Mouse (Mus musculus) hindbrain, embryonic 14.5 days (tissue): ENCODE results near the gene Lmod1. TPM values are rescaled to one million over a fixed set of nuclear protein-coding genes. Genes with fewer than 3 reads are reported as not detected.

ENCODE experiments used
- ATAC-seq: fragments of 200-750 bp; cut with Nextera tagmentation; 2 replicates; pipeline ENCODE4 v1.8.0; 2017; ENCODE audit warnings: moderate number of reproducible peaks, mild to moderate bottlenecking, moderate TSS enrichment, moderate library complexity; ENCODE audit not compliant: low FRiP score
- DNase-seq: peaks from one replicate; pipeline ENCODE4 v3.0.0-alpha.2; 2015; ENCODE audit warnings: low spot score
- H3K27ac ChIP-seq: fragments of 300-500 bp; sonication (generic); 2 replicates; pipeline ENCODE4 v1.5.1; 2014; ENCODE audit warnings: mild to moderate bottlenecking, moderate library complexity
- H3K27me3 ChIP-seq: fragments of 300-500 bp; sonication (generic); 2 replicates; pipeline ENCODE4 v1.6.1; 2014; ENCODE audit warnings: mild to moderate bottlenecking, low read length, mixed read lengths; ENCODE audit not compliant: control insufficient read depth, insufficient read depth
- H3K36me3 ChIP-seq: fragments of 300-500 bp; sonication (generic); replicated peaks from 2 replicates; pipeline ENCODE4 v1.6.1; 2014; ENCODE audit not compliant: control insufficient read depth, insufficient read depth
- H3K4me1 ChIP-seq: fragments of 300-500 bp; sonication (generic); replicated peaks from 2 replicates; pipeline ENCODE4 v1.6.1; 2014; ENCODE audit warnings: antibody characterized with exemption, low read length, mixed read lengths; ENCODE audit not compliant: control insufficient read depth, insufficient read depth
- H3K4me2 ChIP-seq: fragments of 300-500 bp; sonication (generic); replicated peaks from 2 replicates; pipeline ENCODE4 v1.6.1; 2014; ENCODE audit warnings: mild to moderate bottlenecking, moderate library complexity
- H3K4me3 ChIP-seq: fragments of 300-500 bp; sonication (generic); replicated peaks from 2 replicates; pipeline ENCODE4 v1.5.1; 2014; ENCODE audit warnings: mild to moderate bottlenecking, low read length
- H3K9ac ChIP-seq: fragments of 300-500 bp; sonication (generic); 2 replicates; pipeline ENCODE4 v1.6.1; 2014
- H3K9me3 ChIP-seq: fragments of 300-500 bp; sonication (generic); 2 replicates; pipeline ENCODE4 v1.6.1; 2016; ENCODE audit warnings: low read length; ENCODE audit not compliant: control insufficient read depth
- WGBS: fragments of 180-500 bp; shearing (Covaris S2); extraction: QIAGEN DNeasy Blood & Tissue Kit; methylation state at CpG from one replicate; pipeline ENCODE4 v1.1.7; 2014; 5-methylcytosine and 5-hydroxymethylcytosine counted together
- polyA plus RNA-seq: library from polyadenylated mRNA; unstranded; fragments of >200 nt; fragmentation: Nextera tagmentation; extraction: Ambion mirVana; gene quantifications from 2 replicates; pipeline ENCODE4 v1.2.1, GENCODE M21; 2014

The Lmod1 gene
- polyA plus RNA-seq, 1 experiment from 2014 or later = 0.43 TPM

DNA sequence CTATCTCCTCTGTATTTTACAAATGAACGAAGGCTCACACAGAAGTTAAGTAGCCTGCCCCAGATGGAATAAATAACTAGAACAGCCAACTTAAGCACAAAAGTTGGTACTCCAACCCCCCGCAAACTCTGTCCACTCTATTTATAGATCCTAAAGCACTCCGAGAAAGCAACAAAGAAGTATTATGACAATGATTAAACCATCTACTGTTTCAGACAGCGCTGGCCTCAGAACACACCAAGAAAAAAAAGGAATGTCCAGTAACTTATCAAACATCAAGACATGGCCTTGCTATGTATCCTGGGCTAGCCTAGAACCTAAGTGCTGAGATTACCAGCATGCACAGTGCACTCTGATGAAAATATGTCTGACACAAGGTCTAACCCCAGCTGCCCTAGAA lies 12.4 kb upstream of the Lmod1 start:
- H3K4me2 ChIP-seq = peak overlapping the region; percentile 87
- H3K36me3 ChIP-seq = peaks cover 25% of the 10 kb centered on the region
- H3K9me3 ChIP-seq = no peaks in the 10 kb centered on the region
- H3K4me1 ChIP-seq = peaks cover 14% of the 10 kb centered on the region
- no peak for ATAC-seq
- H3K4me3 ChIP-seq = peak overlapping the region; percentile 90
- H3K27ac ChIP-seq = no peak overlapping the region
- H3K9ac ChIP-seq = no peak overlapping the region
- DNase-seq = no peak
- WGBS = 92% methylated on average over 4 of the region's 4 CpGs
- no peaks in the 10 kb centered on the region for H3K27me3 ChIP-seq

DNA sequence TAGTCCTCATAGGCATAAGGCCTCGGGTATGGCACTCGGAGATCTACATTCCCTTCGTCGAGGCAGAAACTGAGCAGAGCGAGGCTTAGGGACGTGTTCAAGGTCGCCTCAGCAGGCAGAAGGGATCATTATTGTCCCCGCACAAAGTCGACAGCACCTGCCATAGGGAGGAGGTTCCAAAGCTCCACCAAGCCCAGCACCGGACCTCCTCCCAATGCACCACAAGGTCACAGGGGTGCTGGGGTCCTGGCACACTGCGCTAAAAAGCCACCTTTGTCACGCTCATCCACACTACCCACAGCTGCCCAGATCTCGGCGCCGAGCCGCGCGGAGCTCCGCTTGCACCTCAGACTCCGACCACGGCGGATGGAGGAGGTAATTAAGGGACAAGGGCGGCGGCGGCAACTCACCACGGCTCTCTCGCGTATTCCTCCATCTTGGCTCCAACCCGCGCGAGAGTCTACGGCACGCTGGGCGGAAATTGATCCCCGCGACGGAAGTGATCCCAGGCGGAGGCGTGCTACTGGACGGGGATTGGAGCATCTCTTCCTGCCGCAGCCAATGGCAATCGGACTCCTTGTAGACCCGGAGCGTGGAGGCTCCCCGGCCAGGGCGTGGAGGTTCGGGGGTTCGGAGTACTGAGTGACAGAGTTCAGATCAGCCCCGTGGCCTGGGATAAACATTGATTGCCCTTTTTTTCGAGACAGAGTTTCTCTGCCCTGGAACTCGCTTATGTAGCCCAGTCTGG lies 11.1 kb upstream of the Lmod1 start, which contains the start of gene Timm17a:
Gene Timm17a, minus strand, starts transcription at position 495 of the 748 bp plus-strand sequence.
- Histone ChIP-seq H3K4me3 (peak within 1 kb of the TSS; percentile 90), H3K4me1 (peaks cover 14% of the 10 kb centered on the region), H3K36me3 (peaks cover 12% of the 10 kb centered on the region), H3K27me3 (no peaks in the 10 kb centered on the region), H3K9me3 (no peaks in the 10 kb centered on the region), H3K4me2 (peak within 1 kb of the TSS; percentile 87), H3K27ac (peak within 1 kb of the TSS; percentile 88), H3K9ac (peak within 1 kb of the TSS; percentile 96)
- ATAC-seq (peak; percentile 100), DNase-seq (peak; percentile 93)
- under 1% methylated on average over 51 of the region's 51 CpGs for WGBS

DNA sequence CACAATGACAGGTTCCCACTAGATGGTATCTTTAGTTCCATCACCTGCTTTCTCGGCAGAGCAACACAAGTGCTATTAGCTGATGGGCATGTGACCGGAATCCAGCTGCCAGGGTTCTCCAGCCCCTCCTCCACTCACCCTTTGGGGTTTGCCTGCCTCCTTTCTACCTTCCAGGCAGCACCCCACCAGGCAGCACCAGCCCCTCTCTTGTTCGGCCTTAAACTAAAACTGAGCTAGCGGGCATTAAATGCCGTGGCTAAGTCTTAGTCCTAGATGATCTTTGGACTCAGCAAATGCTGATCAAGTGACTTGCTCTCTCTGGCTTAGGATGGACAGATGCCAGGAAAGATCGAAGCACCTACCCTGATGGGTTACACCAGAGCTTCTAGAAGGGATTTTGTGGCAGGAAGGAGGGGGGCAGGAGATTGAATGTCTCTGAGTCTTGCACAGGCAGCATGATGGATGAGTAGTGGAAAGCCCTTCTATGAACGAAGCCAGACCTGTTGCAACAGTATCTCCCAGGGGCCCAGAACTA lies 1.2 kb upstream of the Lmod1 start:
- no peak overlapping the region for H3K27ac ChIP-seq
- no peaks in the 10 kb centered on the region for H3K27me3 ChIP-seq
- H3K4me2 ChIP-seq = no peak overlapping the region
- no peak overlapping the region for H3K9ac ChIP-seq
- DNase-seq (no peak), ATAC-seq (no peak)
- WGBS = 84% methylated on average over 7 of the region's 7 CpGs
- H3K9me3 ChIP-seq = no peaks in the 10 kb centered on the region
- H3K4me3 ChIP-seq = no peak overlapping the region
- no peaks in the 10 kb centered on the region for H3K4me1 ChIP-seq
- H3K36me3 ChIP-seq = no peaks in the 10 kb centered on the region

DNA sequence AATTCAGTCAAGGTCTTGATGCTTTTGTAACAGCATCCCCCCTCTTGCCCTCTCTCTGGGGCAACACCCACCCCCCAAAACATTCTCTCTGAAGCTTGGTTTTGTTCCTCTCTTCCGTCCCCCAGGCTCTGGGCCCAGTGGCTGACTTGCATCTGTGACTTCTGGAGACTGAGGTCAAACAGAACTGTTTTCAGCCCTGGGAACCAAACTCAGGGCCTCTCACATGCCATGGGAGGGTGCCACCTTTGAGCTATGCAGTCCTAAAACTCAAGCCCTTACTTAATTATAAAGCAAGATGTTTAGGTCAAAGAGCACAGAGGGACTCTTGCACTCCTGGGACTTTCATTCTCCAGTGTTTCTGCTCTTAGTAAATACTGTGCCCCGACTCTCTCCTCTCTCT lies 1.3 kb downstream of the Lmod1 start:
- no peak for DNase-seq
- Histone ChIP-seq H3K9ac (no peak overlapping the region), H3K4me1 (no peaks in the 10 kb centered on the region), H3K9me3 (no peaks in the 10 kb centered on the region), H3K27ac (no peak overlapping the region), H3K27me3 (no peaks in the 10 kb centered on the region), H3K36me3 (no peaks in the 10 kb centered on the region), H3K4me3 (no peak overlapping the region), H3K4me2 (no peak overlapping the region)
- no peak for ATAC-seq
- 80% methylated on average over 2 of the region's 2 CpGs for WGBS

DNA sequence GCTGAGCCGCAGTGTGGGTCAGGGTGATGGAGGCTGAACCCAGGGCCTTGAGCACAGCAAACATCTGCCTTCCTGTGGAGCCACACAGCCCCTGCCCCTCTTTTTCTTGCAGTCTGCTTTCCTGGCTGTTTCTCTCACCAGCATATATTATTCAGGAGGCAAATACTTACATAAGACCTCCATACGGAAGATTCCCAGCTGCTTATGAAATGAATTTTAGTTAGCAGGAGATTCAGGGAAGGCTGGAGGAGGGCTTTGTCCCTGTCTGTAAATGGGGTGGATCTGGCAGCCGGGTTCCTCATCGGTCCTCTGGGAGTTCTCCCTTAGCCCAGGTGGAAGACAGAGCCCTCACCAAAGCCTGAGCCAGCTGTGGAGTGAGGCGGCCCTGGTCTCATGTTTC lies 3.8 kb downstream of the Lmod1 start:
- no peak overlapping the region for H3K9ac ChIP-seq
- H3K9me3 ChIP-seq = no peaks in the 10 kb centered on the region
- DNase-seq (no peak), ATAC-seq (no peak)
- no peak overlapping the region for H3K27ac ChIP-seq
- H3K36me3 ChIP-seq = no peaks in the 10 kb centered on the region
- H3K4me2 ChIP-seq = no peak overlapping the region
- no peaks in the 10 kb centered on the region for H3K4me1 ChIP-seq
- 77% methylated on average over 5 of the region's 5 CpGs for WGBS
- H3K27me3 ChIP-seq = no peaks in the 10 kb centered on the region
- H3K4me3 ChIP-seq = no peak overlapping the region

DNA sequence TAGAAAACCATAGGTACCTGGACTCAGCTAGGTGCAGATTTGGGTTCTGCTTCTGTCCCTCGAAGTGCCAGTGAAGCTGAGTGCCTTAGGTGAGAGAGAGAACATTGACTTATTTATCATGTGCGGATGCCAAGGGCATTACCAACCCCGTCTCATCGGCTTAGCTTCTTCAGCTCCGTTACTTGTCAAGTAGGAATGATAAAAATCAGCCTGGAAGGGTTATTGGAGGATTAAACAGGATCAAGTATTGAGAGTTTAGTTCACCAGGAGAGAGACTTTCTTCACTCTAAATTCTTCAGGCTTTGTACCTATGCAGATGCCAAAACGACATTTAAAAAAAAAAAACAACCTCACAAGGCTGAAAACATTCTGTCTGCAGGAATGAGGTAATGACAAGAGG lies 6.0 kb downstream of the Lmod1 start:
- no peaks in the 10 kb centered on the region for H3K27me3 ChIP-seq
- no peak overlapping the region for H3K27ac ChIP-seq
- no peak for ATAC-seq
- no peak overlapping the region for H3K4me3 ChIP-seq
- no peak for DNase-seq
- WGBS = 79% methylated on average over 6 of the region's 6 CpGs
- no peak overlapping the region for H3K9ac ChIP-seq
- no peaks in the 10 kb centered on the region for H3K4me1 ChIP-seq
- H3K4me2 ChIP-seq = no peak overlapping the region
- no peaks in the 10 kb centered on the region for H3K36me3 ChIP-seq
- no peaks in the 10 kb centered on the region for H3K9me3 ChIP-seq

DNA sequence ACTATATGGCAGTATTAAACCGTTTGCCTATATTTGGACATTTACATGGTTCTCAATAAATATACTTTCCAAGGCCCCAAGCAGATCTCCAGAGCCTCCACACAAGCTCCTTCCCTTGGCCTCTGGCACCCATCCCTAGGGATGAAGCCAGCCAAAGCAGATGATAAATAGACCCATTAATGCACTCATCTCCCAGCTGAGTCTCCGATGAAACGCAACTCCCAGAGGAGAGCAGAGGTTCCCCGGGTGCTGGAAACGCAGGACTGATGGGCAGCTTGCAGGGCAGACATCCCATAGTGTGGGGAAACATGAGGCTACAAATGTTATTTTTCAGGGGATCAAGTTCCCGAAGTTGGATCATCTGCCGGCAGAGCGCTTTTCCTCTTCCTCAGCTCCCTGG lies 17.3 kb downstream of the Lmod1 start:
- Histone ChIP-seq H3K27ac (no peak overlapping the region), H3K4me2 (no peak overlapping the region), H3K9me3 (no peaks in the 10 kb centered on the region), H3K4me1 (no peaks in the 10 kb centered on the region), H3K9ac (no peak overlapping the region), H3K4me3 (no peak overlapping the region), H3K36me3 (no peaks in the 10 kb centered on the region), H3K27me3 (no peaks in the 10 kb centered on the region)
- no peak for DNase-seq
- WGBS = 70% methylated on average over 8 of the region's 8 CpGs
- ATAC-seq = no peak

DNA sequence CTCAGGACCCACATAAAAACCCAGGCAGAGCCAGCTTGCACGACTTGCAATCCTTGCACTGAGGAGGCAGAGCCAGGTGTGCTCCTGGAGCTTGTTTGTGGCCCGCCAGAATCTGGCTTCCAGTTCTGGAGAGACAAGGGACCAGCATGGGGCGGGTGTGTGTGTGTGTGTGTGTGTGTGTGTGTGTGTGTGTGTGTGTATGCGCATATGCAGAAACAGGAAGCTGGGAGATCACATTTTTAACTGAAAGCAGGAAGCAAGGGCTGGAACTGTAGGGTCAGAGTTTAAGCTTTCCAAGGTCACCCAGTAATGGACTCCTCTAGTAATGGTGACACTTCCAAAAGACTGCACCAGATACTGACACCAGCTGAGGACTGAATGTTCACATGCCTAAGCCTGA lies 19.4 kb downstream of the Lmod1 start:
- Histone ChIP-seq H3K36me3 (no peaks in the 10 kb centered on the region), H3K4me3 (no peak overlapping the region), H3K27ac (no peak overlapping the region), H3K27me3 (no peaks in the 10 kb centered on the region), H3K9me3 (no peaks in the 10 kb centered on the region), H3K9ac (no peak overlapping the region), H3K4me1 (no peaks in the 10 kb centered on the region), H3K4me2 (no peak overlapping the region)
- ATAC-seq = no peak
- DNase-seq = no peak
- 68% methylated on average over 4 of the region's 4 CpGs for WGBS

DNA sequence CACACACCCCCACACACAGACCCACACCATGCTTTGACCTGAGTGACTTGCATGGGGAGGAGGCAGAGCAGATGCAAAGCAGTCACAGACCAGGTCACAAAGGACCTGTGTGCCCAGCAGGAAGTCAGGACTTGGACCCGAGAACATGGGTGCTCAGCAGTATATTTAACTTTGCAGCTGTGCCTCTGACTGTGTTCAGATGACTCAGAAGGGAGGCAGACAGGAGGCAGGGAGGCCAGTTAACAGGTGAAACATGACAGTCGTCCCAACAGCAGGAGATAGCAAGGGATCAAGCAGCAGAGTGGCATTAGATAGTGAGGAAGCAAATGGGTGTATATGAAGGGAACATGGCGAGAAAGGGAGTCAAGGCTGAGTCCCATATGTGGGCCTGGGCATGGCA lies 22.3 kb downstream of the Lmod1 start:
- 65% methylated on average over 3 of the region's 3 CpGs for WGBS
- Histone ChIP-seq H3K9ac (no peak overlapping the region), H3K4me3 (no peak overlapping the region)

More for the DNA sequence above, 22.3 kb downstream of the Lmod1 start:
- no peak overlapping the region for H3K4me2 ChIP-seq
- no peaks in the 10 kb centered on the region for H3K4me1 ChIP-seq
- H3K9me3 ChIP-seq = no peaks in the 10 kb centered on the region
- H3K27me3 ChIP-seq = no peaks in the 10 kb centered on the region
- ATAC-seq (no peak), DNase-seq (no peak)
- no peak overlapping the region for H3K27ac ChIP-seq
- no peaks in the 10 kb centered on the region for H3K36me3 ChIP-seq
